Mouse (Mus musculus) heart, adult 8-10 months (tissue): ENCODE results near the gene Ppp1r35. TPM values are rescaled to one million over a fixed set of nuclear protein-coding genes. Genes with fewer than 3 reads are reported as not detected.

Source experiments
- DNase-seq: peaks from one replicate; pipeline ENCODE4 v3.0.0; 2022; ENCODE audit warnings: low spot score
- total RNA-seq, 4 experiments: library from RNA; stranded (reverse); gene quantifications; 2 replicates each; pipeline ENCODE4 v1.2.4; 2022

Gene Ppp1r35
- total RNA-seq, 4 experiments from 2014 or later, result 7.9 to 12.7 (median 8.6) TPM

DNA sequence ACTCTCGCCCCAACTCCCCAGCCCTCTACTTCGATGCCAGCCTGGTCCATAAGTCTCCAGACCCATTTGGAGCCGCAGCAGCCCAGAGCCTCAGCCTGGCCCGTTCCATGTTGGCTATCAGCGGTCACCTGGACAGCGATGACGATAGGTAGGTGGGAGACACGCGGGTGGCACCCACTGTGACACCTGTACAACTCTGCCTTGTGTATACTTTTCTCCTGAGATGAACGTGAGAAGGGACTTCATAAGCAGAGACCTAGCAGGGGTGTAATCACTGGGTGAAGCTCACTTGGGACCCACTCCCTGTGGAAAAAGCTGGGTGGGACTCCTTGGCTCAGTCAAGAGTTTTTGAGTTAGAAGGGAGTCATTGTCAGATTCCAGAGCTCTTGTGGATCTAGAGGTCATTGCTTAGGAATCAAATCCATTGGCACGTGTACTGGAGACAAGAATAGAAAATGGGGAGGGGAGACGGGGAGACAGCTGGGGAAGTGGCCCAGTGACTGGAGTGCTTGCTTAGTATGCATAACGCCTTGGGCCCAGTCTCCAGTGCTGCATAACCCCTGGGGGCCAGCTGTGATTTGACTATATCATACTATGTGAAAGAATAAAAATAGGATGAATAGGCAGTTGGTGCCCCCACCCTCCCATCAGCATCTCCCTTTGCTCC lies 27.3 kb upstream of the Ppp1r35 start:
- no peak for DNase-seq

DNA sequence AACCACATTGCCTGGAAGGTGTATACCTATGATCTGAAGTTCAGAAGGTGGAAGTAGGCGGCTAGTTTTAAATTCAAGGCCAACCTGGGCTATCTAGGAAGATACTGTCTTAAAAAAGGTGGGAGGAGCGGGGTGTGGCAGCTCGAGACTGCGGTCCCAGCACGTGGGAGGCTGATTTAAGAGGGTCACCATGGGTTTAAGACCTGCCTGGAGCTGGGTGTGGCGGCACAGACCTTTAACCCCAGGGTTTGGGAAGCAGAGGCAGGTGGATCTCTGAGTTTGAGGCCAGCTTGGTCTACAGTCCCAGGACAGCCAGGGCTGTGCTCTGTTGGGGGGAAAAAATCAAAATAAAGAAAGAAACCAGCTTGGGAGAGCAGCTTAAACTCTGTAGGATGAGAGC lies 26.7 kb upstream of the Ppp1r35 start:
- DNase-seq, result no peak

DNA sequence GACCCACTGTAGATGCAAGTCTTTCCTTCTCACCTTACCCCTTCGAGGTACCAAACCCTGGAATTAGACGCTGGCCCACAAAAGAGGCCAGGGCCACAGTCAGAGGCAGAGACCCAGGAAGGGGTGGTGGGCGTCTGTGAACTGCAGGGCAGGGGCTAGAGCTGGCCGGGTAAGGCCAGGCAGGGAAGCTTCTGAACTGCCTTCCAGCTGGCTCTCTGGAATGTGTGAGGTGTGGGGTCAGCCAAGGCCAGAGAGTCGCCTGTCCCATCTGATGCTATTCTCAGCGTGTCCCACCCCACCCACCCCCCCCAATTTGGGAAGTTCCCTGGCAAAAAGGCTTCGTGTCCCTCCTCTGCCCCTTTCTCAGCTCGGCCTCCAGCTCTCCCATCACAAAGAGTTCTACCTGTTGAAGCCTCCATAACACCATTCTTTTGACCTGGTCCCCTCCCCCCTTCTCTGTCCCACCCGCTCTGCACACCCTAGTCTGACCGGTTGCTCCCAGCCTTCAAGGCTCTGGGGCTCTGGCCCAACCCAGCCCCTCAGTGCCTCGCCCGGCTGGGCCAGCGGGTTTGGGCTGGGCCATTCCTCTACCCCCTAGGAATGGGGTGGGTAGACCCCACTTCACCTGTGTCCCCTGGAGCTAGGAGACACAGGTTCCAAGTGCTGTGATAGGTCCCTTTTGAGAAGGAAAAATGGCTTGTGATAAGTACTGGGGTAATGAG lies 25.4 kb upstream of the Ppp1r35 start:
- DNase-seq, result no peak

DNA sequence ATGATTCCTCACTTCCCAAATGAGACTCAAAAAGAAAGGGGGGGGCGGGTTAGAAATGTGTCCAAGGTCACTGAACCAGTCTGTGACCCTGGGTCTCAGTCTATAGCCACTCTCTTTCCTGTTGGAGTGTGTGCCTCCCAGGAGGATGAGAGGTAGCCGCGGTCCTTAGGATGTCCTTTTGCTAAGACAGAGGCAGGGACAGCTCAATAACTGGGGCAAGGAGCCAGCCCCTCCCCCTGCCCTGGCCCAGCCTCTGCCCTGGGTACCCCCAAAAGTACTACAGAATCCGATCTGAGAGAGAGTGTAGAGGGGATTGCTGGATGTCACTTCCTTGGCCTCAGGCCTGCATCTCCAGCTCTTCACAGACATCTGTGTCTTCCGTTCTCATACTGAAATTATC lies 23.2 kb upstream of the Ppp1r35 start:
- no peak for DNase-seq

DNA sequence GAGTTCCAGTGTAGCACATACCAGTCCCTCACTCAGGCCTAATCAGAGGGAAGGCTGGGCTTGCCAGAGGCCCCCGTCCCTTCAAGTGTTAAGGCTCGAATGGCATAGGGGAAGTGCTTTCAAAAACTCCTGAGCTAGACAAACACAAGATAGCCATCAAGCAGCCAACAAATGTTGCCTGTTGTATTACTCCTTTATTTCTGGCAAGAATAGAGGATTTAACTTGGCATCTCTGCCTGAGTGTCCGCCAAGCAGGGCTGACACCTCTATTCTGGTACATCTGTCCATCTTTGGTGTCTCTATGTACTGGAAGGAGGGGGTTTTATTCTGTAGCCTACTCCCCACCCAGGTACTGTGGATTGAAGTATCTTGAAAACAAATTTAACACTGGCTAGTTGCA lies 22.5 kb upstream of the Ppp1r35 start:
- DNase-seq, result no peak

DNA sequence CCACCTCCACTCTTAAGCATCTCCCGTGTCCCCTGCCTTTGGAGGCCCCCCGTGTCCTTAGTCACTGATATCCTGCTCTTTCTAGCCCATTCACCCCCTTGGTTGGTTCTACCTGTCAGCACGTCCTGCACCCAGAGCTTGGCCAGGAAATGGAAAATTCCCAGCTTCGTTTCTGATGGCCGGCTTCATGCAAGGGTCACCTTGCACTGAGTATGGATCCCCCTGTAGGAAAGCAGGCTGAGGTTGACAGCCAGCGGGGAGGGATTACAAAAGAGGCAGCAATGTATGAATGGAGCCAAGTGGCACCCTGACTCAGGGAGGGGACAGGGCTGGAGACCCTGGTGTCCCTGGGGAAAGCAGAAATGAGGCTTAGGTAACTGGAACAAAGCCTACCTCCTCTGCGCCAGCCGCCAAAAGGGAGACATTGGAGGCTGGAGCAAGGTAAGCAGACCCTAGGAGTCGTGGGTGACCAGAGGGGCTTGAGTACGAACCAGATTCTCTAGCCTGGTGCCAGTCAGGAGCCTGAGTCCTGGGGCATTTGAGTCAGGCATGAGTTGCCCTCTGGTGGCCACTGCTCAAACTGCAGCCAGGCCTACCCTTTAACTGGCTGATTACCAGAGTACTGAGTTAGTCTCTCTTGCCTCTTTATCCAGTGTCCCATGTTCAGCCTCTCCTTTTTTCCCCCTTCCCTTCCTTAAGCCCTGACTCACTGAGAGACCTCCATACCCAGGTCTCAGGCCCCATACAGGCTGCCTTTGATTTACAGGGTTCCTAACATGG lies 21.6 kb upstream of the Ppp1r35 start:
- DNase-seq, result peak; percentile 90

GRCm38 (mm10) chr5:137757887-137758286 lies 20.8 kb upstream of the Ppp1r35 start:
- DNase-seq, result no peak

DNA sequence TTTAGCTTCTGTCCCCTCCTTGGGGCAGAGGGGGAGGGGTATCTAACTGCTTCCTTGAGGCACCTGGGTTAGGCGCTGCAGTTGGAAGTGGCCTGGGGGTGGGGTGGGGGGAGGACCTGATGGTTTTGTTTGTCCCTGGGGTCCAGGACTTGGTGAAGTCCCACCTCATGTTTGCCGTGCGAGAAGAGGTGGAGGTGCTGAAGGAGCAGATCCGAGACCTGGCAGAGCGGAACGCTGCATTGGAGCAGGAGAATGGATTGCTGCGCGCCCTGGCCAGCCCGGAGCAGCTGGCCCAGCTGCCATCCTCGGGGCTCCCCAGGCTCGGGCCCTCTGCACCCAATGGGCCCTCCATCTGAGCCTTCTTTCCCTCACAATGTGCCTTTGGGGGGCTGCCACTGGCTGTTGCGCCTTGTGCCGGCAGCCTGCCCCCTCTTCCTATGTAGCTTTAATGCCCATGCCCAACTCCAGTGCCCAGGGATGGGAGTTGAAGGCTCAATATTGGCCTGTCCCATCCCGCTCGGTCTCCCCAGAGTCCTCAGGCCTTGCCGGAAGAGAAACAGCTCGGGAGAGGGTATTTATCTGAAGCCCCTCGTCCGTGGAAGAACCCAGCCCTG lies 19.6 kb upstream of the Ppp1r35 start:
- DNase-seq, result no peak

DNA sequence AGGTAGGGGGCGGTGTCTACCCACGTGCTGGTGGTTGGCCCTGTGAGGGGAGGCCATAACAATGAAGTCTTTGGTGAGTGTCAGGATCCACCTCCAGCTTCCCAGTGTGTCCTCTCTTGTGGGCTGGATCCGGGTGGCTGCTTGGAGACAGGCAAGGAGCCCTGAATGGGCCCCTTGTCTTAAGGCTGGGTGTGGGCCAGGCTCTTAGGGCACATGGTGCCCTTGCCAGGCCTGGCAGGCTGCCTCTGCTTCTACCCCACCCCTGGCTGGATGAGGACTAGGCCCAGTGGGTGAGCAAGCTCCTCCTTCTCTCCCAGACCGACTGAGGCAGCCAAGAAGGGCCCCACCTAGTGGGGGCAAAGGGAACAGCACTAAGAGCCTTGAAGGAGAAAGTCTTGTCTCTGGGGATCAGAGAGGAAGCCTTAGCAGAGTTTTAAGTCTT lies 18.7 kb upstream of the Ppp1r35 start:
- peak; percentile 82 for DNase-seq

DNA sequence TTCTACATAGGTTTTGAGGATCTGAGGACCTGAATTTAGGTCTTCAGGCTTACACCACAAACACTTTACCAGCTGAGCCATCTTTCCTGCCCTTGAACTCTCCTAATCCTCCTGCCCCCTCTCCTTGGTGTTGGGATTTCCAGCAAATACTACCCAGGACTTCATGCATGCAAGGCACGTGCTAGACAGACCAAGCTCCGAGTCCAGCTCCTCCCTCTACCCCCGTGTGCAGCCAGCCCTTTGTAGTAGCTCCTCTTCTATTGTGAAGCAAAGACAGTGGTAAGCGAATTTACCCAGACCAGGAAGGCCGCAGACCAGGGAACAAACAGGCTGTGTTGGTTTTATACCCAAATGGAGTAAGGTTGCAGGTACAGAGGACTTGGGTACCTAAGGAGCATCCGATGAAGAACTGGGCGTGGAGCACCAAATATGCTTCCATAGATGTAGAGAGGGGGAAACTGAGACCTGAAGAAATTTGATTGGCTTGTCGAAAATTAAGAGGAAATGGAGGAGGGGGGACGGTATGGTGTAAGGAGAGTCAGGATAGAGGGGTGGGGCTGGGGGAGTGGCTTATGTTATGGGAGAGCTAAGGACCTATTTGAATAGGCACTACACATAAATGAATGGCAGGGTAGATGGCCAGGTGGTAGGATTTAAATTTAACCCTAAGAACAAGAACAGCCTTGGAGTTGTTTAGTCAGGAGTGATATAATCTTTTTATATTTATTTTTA lies 13.9 kb upstream of the Ppp1r35 start:
- DNase-seq, result no peak

GRCm38 (mm10) chr5:137766270-137766669 lies 12.4 kb upstream of the Ppp1r35 start:
- DNase-seq, result no peak

DNA sequence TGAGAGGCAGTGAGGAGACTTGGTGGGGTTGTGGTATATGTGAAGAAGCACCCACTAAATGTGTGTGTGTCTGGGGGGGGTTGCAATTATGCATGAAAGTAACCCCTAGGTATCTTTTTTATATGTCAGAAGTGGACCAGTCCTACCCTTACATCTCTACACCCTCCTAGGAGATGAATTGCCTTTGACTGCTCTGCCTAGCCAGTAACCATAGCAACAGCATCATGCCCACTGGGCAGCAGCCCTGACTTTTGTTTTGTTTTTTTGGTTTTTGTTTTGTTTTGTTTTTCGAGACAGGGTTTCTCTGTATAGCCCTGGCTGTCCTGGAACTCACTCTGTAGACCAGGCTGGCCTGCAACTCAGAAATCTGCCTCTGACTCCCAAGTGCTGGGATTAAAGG lies 10.2 kb upstream of the Ppp1r35 start:
- no peak for DNase-seq

- DNase-seq, result no peak
Measured at GRCm38 (mm10) chr5:137770709-137771108, 7.9 kb upstream of the Ppp1r35 start.

DNA sequence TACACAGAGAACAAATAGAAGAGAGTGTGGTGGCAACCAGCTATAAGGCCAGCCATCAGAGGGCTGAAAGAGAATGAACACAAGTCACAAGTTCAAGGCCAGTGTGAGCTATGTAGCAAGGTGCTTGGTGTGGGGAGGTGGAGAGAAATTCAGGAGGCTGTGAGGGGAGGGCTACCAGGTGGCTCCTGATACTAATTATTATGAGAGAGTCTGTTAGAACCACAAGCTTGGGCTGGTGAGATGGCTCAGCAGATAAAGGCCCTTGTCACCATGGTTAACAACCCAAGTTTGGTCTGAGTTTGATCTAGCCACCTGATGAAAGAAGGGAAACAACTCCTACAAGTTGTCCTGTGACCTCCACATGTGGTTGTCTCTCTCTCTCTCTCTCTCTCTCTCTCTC lies 5.9 kb upstream of the Ppp1r35 start:
- DNase-seq, result no peak

DNA sequence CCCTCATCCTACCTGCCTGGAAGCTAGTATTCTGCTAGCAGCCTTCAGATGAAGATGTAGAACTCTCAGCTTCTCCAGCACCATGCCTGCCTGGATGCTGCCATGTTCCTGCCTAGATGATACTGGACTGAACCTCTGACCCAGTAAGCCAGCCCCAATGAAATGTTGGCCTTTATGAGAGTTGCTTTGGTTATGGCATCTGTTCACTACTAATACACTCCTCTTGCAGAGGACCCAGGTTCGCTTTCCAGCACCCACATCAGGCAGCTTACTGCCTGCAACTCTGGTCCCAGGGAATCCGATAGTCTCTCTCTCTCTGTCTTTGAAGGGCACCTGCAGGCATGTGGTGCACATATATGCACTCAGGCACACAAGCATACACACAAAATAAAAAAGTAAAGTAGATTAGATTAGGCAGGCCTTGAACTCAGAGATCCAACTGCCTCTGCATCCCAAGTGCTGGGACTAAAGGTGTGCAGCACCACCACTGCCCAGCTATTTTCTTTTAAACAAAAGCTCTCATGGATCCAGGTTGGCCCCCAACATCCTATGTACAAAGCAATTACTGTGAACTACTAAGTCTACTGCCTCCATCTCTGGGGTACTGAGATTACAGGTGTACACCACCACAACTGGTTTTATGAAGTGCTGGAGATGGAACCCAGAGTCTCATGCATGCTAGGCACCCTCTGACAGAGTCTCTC lies 2.9 kb upstream of the Ppp1r35 start:
- DNase-seq, result no peak

- no peak for DNase-seq
Measured at GRCm38 (mm10) chr5:137776408-137776918, 2.2 kb upstream of the Ppp1r35 start.

- DNase-seq, result no peak
Measured at GRCm38 (mm10) chr5:137777267-137777845, 1.3 kb upstream of the Ppp1r35 start.

- no peak for DNase-seq
Measured at GRCm38 (mm10) chr5:137779053-137779933, 644 bp downstream of the Ppp1r35 start.

- no peak for DNase-seq
Measured at GRCm38 (mm10) chr5:137781661-137782060, 3.0 kb downstream of the Ppp1r35 start.
